Mouse (Mus musculus) forebrain, embryonic 14.5 days (tissue): Measurements from ENCODE around the gene a. TPM values are rescaled to one million over a fixed set of nuclear protein-coding genes. Genes with fewer than 3 reads are reported as not detected.

ENCODE experiments used
- ATAC-seq: fragments of 200-750 bp; cut with Nextera tagmentation; 2 replicates; pipeline ENCODE4 v1.8.0; 2017; ENCODE audit warnings: mild to moderate bottlenecking, moderate library complexity
- DNase-seq: peaks from one replicate; pipeline ENCODE4 v3.0.0-alpha.2; 2015; ENCODE audit warnings: low spot score
- H3K27ac ChIP-seq: fragments of 300-500 bp; sonication (generic); 2 replicates; pipeline ENCODE4 v1.5.1; 2014; ENCODE audit warnings: low read depth, mild to moderate bottlenecking, control low read depth, low read length, moderate library complexity
- H3K27me3 ChIP-seq: fragments of 300-500 bp; sonication (generic); replicated peaks from 2 replicates; pipeline ENCODE4 v1.6.1; 2014; ENCODE audit warnings: low read length, control low read depth, mixed read lengths; ENCODE audit not compliant: control insufficient read depth, insufficient read depth
- H3K36me3 ChIP-seq: fragments of 300-500 bp; sonication (generic); 2 replicates; pipeline ENCODE4 v1.6.1; 2014; ENCODE audit warnings: low read length, control low read depth; ENCODE audit not compliant: control insufficient read depth, insufficient read depth
- H3K4me1 ChIP-seq: fragments of 300-500 bp; sonication (generic); 2 replicates; pipeline ENCODE4 v1.6.1; 2014; ENCODE audit warnings: antibody characterized with exemption, low read length, control low read depth; ENCODE audit not compliant: control insufficient read depth, insufficient read depth
- H3K4me2 ChIP-seq: fragments of 300-500 bp; sonication (generic); 2 replicates; pipeline ENCODE4 v1.6.1; 2014; ENCODE audit warnings: mild to moderate bottlenecking, control low read depth, low read length
- H3K4me3 ChIP-seq: fragments of 300-500 bp; sonication (generic); 2 replicates; pipeline ENCODE4 v1.5.1; 2014; ENCODE audit warnings: low read depth, low read length, control low read depth
- H3K9ac ChIP-seq: fragments of 300-500 bp; sonication (generic); 2 replicates; pipeline ENCODE4 v1.6.1; 2014; ENCODE audit warnings: mild to moderate bottlenecking, low read length, control low read depth, moderate library complexity
- H3K9me3 ChIP-seq: fragments of 300-500 bp; sonication (generic); replicated peaks from 2 replicates; pipeline ENCODE4 v1.6.1; 2016; ENCODE audit warnings: low read length, control low read depth, mixed read lengths; ENCODE audit not compliant: control insufficient read depth
- WGBS: fragments of 180-500 bp; shearing (Covaris S2); extraction: QIAGEN DNeasy Blood & Tissue Kit; methylation state at CpG from one replicate; pipeline ENCODE4 v1.1.7; 2014; 5-methylcytosine and 5-hydroxymethylcytosine counted together
- polyA plus RNA-seq: library from polyadenylated mRNA; unstranded; fragments of >200 nt; fragmentation: Nextera tagmentation; extraction: Ambion mirVana; gene quantifications from 2 replicates; pipeline ENCODE4 v1.2.1, GENCODE M21; 2014

The a gene
- polyA plus RNA-seq, 1 experiment from 2014 or later, result 0.89 TPM

DNA sequence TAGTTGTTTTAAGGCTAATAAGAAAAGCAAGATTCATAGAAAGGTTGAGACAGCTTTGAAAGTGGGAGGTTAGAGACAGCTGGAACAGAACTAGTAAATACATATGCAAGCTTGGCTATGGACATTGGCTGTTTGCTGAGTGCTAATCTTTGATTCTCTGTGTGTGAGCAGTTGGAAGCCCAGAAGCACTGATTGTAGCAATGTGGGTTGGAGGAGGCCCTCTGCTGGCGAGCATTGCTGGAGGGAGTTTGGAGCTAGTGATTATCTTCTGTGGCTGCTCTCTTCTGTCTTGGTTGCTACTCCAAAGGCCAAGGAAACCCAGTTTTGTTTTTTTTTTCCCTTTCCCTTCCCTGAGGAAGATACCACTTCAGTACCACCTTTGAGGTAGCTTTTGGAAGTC is 26.6 kb downstream of the a start:
- Histone ChIP-seq H3K27me3 (no peaks in the 10 kb centered on the region), H3K4me3 (no peak overlapping the region), H3K9me3 (no peaks in the 10 kb centered on the region), H3K4me2 (no peak overlapping the region), H3K9ac (no peak overlapping the region), H3K36me3 (no peaks in the 10 kb centered on the region), H3K4me1 (peaks cover 18% of the 10 kb centered on the region), H3K27ac (0 out of 2 replicates have a peak overlapping the region, but pooled peaks have one; percentile 17)
- peak; percentile 62 for DNase-seq
- no peak for ATAC-seq
- WGBS, result 15% methylated on average over 1 of the region's 1 CpGs

DNA sequence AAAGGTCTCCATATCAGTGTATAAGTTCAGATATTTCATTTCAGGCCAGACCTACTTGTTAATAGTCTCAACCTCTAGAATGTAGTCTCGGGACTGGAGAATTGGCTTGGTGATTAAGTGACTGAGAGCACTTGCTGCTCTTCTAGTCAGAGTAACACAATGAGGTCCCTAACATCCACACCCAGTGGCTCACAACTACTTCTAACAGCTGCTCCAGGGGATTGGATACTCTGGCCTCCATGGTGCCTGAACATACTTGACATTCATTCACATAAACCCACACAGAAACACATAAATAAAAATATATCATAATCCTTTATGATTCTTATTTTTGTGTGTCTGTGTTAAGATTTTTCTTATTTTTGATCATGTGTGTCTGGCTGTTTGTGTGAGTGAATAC is 27.4 kb downstream of the a start:
- H3K4me3 ChIP-seq, result no peak overlapping the region
- DNase-seq (no peak), ATAC-seq (no peak)
- H3K9me3 ChIP-seq, result no peaks in the 10 kb centered on the region
- no peak overlapping the region for H3K4me2 ChIP-seq
- WGBS, result 78% methylated on average over 1 of the region's 1 CpGs
- no peak overlapping the region for H3K9ac ChIP-seq
- no peak overlapping the region for H3K27ac ChIP-seq
- H3K27me3 ChIP-seq, result no peaks in the 10 kb centered on the region
- no peaks in the 10 kb centered on the region for H3K36me3 ChIP-seq
- peaks cover 18% of the 10 kb centered on the region for H3K4me1 ChIP-seq

DNA sequence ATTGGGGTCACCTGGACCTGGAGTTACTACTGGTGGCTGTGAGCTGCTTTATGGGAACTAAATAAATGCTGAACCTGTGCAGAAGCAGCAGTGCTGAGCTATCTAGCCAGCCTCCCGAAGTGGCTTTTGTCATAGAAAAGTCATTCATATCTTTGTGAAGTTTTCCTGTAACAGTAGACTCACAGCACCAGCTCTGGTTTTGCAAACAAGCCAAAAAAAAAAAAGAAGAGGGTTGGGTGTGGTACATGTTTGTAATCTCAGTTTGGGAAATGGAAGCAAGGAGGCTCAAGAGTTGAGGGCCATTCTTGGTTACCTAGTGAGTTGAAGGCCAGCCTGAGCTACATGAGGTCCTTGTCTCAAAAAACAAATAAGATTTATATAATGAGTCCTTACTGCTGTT is 29.1 kb downstream of the a start:
- Histone ChIP-seq H3K4me2 (no peak overlapping the region), H3K27ac (no peak overlapping the region), H3K9ac (no peak overlapping the region), H3K9me3 (no peaks in the 10 kb centered on the region), H3K4me1 (peaks cover 18% of the 10 kb centered on the region), H3K36me3 (no peaks in the 10 kb centered on the region), H3K4me3 (no peak overlapping the region), H3K27me3 (no peaks in the 10 kb centered on the region)
- ATAC-seq (no peak), DNase-seq (no peak)
- whole genome bisulfite sequencing, result 89% methylated on average over 1 of the region's 1 CpGs

DNA sequence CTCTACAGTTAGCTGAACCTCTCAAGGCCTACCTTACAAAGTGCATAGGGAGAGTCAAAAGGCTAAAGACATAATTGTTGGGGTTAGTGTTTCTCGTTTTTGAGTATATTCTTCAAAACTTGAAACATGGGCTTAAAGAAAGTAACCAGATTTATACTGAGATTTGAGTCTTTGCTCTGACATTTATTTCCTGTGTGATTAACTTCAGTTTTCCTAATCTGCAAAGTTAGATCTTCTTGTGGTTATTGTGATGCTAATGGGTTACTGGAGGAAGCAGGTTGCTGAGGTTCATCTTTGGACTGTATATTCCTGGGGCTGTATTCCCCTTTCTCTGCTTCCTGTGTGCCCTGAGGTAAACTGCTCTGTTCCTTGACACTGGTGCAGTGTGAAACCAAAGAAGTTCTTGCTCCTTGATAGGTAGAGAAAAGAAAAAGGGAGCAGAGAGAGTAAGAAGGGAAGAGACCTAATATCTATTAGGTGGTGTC is 34.9 kb downstream of the a start:
- H3K36me3 ChIP-seq, result no peaks in the 10 kb centered on the region
- H3K4me2 ChIP-seq, result no peak overlapping the region
- ATAC-seq (no peak), DNase-seq (no peak)
- H3K4me1 ChIP-seq, result no peaks in the 10 kb centered on the region
- WGBS, result 75% methylated on average over 1 of the region's 1 CpGs
- H3K9ac ChIP-seq, result no peak overlapping the region
- H3K27ac ChIP-seq, result no peak overlapping the region
- no peaks in the 10 kb centered on the region for H3K9me3 ChIP-seq
- no peaks in the 10 kb centered on the region for H3K27me3 ChIP-seq
- no peak overlapping the region for H3K4me3 ChIP-seq

DNA sequence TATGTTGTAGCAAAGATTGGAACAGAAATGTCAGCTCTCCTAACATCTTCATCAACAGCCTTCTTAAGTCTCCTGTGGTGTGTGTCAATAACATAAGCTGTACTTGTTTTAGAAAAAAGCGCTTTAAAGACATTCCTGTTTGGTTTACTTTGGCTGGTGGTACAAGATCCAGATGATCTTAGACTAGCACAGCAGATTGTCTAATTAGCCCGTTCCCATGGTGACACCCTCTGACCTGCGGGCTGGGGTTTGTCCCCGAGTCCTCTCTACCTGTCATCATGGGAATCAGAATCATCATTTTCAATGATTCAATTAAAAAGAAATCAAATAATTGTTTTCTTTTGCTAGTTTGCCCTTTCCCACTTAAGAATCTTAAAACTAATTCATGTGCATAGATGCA is 36.3 kb downstream of the a start:
- Histone ChIP-seq H3K4me1 (peaks cover 3% of the 10 kb centered on the region; the same call in 1 of the 2 replicates), H3K4me2 (no peak overlapping the region), H3K4me3 (no peak overlapping the region), H3K27me3 (no peaks in the 10 kb centered on the region), H3K36me3 (no peaks in the 10 kb centered on the region), H3K9ac (no peak overlapping the region), H3K27ac (no peak overlapping the region), H3K9me3 (no peaks in the 10 kb centered on the region)
- ATAC-seq (no peak), DNase-seq (no peak)
- 72% methylated on average over 4 of the region's 4 CpGs for WGBS

DNA sequence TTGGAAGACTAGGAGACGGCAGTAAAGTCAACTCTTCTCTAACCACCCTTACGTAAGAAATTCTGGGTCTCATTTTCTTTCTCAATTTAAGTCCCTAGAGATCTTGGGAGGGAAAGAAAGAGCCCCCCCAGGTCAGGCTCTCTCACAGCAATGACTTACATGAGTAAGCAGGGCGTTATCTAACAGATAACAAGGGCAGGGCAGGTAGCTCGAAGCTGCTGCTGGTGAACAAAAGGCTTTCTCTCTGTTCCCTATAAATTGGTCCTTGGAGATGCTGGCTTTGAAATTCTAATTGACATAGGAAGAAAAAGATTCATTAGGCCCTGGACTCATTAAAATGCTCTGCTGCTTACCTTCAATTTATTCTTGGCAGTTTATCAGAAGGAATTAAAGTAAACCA is 41.3 kb downstream of the a start:
- peaks cover 3% of the 10 kb centered on the region; the same call in 1 of the 2 replicates for H3K4me1 ChIP-seq
- H3K27ac ChIP-seq, result no peak overlapping the region
- H3K36me3 ChIP-seq, result no peaks in the 10 kb centered on the region
- 0 out of 2 replicates have a peak, but pooled peaks cover 3% of the 10 kb centered on the region for H3K9me3 ChIP-seq
- 40% methylated on average over 4 of the region's 4 CpGs for WGBS
- H3K4me3 ChIP-seq, result no peak overlapping the region
- ATAC-seq (no peak), DNase-seq (peak; percentile 38)
- H3K9ac ChIP-seq, result no peak overlapping the region
- H3K27me3 ChIP-seq, result no peaks in the 10 kb centered on the region
- no peak overlapping the region for H3K4me2 ChIP-seq

DNA sequence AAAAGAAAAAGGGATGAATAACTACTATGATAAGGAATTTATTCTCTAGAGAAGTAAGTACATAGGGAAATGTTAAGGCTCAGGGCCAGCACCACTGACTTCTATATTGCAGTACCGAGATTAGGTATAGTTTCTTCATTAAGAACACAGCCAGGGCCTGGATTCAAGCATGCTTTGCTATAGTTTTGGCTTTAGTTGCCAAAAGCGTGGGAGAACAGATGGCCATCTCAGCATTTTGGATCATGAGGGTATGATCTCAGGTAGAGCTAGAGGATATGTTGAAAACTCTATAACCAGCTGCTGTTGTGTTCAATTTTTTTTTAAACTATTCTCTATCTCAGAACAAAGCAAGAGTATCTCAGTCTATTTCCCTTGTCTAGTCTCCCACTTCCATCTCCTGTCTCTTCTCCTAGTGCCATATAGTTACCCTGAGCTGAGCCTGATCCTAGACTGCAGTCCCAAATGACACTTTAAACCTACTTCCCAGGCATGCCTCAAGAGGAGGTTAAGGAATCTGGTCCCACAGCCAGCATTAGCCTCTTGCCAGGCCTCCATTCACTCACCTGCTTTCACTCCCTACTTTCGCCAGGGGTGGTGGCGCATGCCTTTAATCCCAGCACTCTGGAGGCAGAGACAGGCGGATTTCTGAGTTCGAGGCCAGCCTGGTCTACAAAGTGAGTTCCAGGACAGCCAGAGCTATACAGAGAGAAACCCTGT is 43.1 kb downstream of the a start:
- Histone ChIP-seq H3K4me2 (no peak overlapping the region), H3K9me3 (peaks cover 6% of the 10 kb centered on the region; the same call in 1 of the 2 replicates), H3K27me3 (no peaks in the 10 kb centered on the region), H3K4me1 (peaks cover 3% of the 10 kb centered on the region; the same call in 1 of the 2 replicates), H3K9ac (no peak overlapping the region), H3K4me3 (no peak overlapping the region), H3K27ac (no peak overlapping the region), H3K36me3 (no peaks in the 10 kb centered on the region)
- ATAC-seq, result no peak
- DNase-seq, result no peak
- WGBS, result 87% methylated on average over 6 of the region's 6 CpGs

DNA sequence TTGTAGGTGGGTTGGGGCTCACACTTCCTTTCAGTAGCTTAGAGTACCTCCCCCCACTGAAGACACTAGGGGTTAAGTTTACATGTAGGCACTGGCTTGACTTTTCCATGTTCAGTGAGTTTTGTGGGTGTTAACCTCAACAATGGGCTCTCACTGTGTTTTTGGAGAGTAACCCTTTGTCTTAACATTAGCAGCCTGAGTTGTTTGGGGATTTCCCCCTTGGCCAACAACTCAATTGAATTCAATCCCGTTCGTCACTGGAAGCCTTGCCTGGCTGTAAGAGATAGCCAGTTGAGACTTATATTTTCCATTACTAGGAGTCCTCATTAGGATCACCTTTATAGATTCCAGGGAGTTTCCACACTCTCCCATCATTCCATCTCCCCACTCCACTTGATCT is 45.3 kb downstream of the a start:
- Histone ChIP-seq H3K4me2 (no peak overlapping the region), H3K36me3 (no peaks in the 10 kb centered on the region), H3K4me3 (no peak overlapping the region), H3K4me1 (peaks cover 3% of the 10 kb centered on the region; the same call in 1 of the 2 replicates), H3K27ac (no peak overlapping the region), H3K27me3 (no peaks in the 10 kb centered on the region), H3K9ac (no peak overlapping the region), H3K9me3 (peaks cover 13% of the 10 kb centered on the region; the same call in 1 of the 2 replicates)
- DNase-seq (no peak), ATAC-seq (no peak)
- WGBS, result 75% methylated on average over 2 of the region's 2 CpGs

DNA sequence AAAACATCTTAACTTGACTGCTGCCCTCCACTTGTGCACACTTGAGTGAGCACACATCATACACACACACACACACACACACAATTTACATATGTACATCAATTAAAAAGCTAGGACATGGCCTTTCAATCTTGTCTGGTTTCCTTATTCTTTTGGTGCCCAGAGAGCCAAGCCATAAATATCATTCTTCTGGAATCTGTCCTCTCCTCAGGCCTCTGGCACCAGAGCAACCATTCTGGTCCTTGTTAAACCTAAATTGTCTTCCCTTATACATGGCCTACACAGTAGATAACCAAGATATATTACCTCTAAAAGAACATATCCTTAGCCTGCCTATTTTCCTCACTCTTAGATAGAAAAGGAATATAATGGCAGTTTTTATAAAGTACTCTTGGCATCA is 56.9 kb downstream of the a start:
- no peak for ATAC-seq
- Histone ChIP-seq H3K4me3 (no peak overlapping the region), H3K27me3 (no peaks in the 10 kb centered on the region), H3K4me1 (0 out of 2 replicates have a peak, but pooled peaks cover 1% of the 10 kb centered on the region), H3K9me3 (no peaks in the 10 kb centered on the region), H3K4me2 (no peak overlapping the region), H3K9ac (no peak overlapping the region), H3K36me3 (no peaks in the 10 kb centered on the region), H3K27ac (no peak overlapping the region)
- DNase-seq, result no peak
